Mouse (Mus musculus): ENCODE measurements at regions not wholly inside any gene's neighbourhood (a gene's known extent, or its start where the extent isn't known, plus 50 kb on each side); places are given as distances from the start of the nearest gene placed in this dataset.

GRCm38 (mm10) chr15:85634322-85635141 lies 52.3 kb upstream of the Wnt7b start:
- peak overlapping the region; percentile 98 for H3K27ac ChIP-seq (ENCODE audit: insufficient read depth, low read length)
- TF ChIP-seq CTCF (IDR thresholded peaks at IDR 0.05; ENCODE audit: extremely low read depth, insufficient read depth, insufficient read length, insufficient replicate concordance) (no peak), POLR2A (IDR thresholded peaks at IDR 0.05; ENCODE audit: low read depth, low read length) (peak; percentile 87)
- H3K4me1 ChIP-seq (ENCODE audit: control insufficient read depth, insufficient read depth, insufficient read length): 0 out of 2 replicates have a peak, but pooled peaks cover 3% of the 10 kb centered on the region
- no peaks in the 10 kb centered on the region for H3K36me3 ChIP-seq (ENCODE audit: control insufficient read depth, insufficient read depth, low read length)
- peak overlapping the region; percentile 71 for H3K4me3 ChIP-seq (ENCODE audit: extremely low read depth, insufficient read depth, insufficient read length)
- DNase-seq (ENCODE audit: low read depth in 1 of 2, low spot score in 2 of 2): peak; percentile 97 to 99
- H3K27me3 ChIP-seq (ENCODE audit: control insufficient read depth, insufficient read depth, low read length): no peaks in the 10 kb centered on the region
- WGBS: under 1% methylated on average over 58 of the region's 58 CpGs

- H3K4me1 ChIP-seq (ENCODE audit: control insufficient read depth, insufficient read depth, insufficient read length): 0 out of 2 replicates have a peak, but pooled peaks cover 3% of the 10 kb centered on the region
- no peaks in the 10 kb centered on the region for H3K36me3 ChIP-seq (ENCODE audit: control insufficient read depth, insufficient read depth, low read length)
- no peak for TF ChIP-seq POLR2A (IDR thresholded peaks at IDR 0.05; ENCODE audit: low read depth, low read length)
- no peak for TF ChIP-seq CTCF (IDR thresholded peaks at IDR 0.05; ENCODE audit: extremely low read depth, insufficient read depth, insufficient read length, insufficient replicate concordance)
- no peak for DNase-seq (ENCODE audit: low read depth in 1 of 2, low spot score in 2 of 2)
- no peak overlapping the region for H3K4me3 ChIP-seq (ENCODE audit: extremely low read depth, insufficient read depth, insufficient read length)
- WGBS: 78% methylated on average over 6 of the region's 6 CpGs
- peak overlapping the region; percentile 98 for H3K27ac ChIP-seq (ENCODE audit: insufficient read depth, low read length)
- H3K27me3 ChIP-seq (ENCODE audit: control insufficient read depth, insufficient read depth, low read length): no peaks in the 10 kb centered on the region
These were observed 53.2 kb upstream of the Wnt7b start for GRCm38 (mm10) chr15:85635425-85635824.

GRCm38 (mm10) chr15:85639566-85639965 lies 57.3 kb upstream of the Wnt7b start:
- DNase-seq (ENCODE audit: low read depth in 1 of 2, low spot score in 2 of 2): no peak
- 93% methylated on average over 2 of the region's 2 CpGs for WGBS
- H3K4me3 ChIP-seq (ENCODE audit: extremely low read depth, insufficient read depth, insufficient read length): no peak overlapping the region
- TF ChIP-seq CTCF (IDR thresholded peaks at IDR 0.05; ENCODE audit: extremely low read depth, insufficient read depth, insufficient read length, insufficient replicate concordance): no peak
- no peak for TF ChIP-seq POLR2A (IDR thresholded peaks at IDR 0.05; ENCODE audit: low read depth, low read length)
- no peaks in the 10 kb centered on the region for H3K27me3 ChIP-seq (ENCODE audit: control insufficient read depth, insufficient read depth, low read length)
- no peak overlapping the region for H3K27ac ChIP-seq (ENCODE audit: insufficient read depth, low read length)
- H3K36me3 ChIP-seq (ENCODE audit: control insufficient read depth, insufficient read depth, low read length): no peaks in the 10 kb centered on the region
- H3K4me1 ChIP-seq (ENCODE audit: control insufficient read depth, insufficient read depth, insufficient read length): no peaks in the 10 kb centered on the region

GRCm38 (mm10) chr15:85641120-85642080 lies 59.1 kb upstream of the Wnt7b start:
- Histone ChIP-seq H3K27me3 (ENCODE audit: control insufficient read depth, insufficient read depth, low read length) (no peaks in the 10 kb centered on the region), H3K36me3 (ENCODE audit: control insufficient read depth, insufficient read depth, low read length) (no peaks in the 10 kb centered on the region), H3K4me3 (ENCODE audit: extremely low read depth, insufficient read depth, insufficient read length) (no peak overlapping the region), H3K27ac (ENCODE audit: insufficient read depth, low read length) (no peak overlapping the region), H3K4me1 (ENCODE audit: control insufficient read depth, insufficient read depth, insufficient read length) (no peaks in the 10 kb centered on the region; the same call in 1 of the 2 replicates)
- TF ChIP-seq POLR2A (IDR thresholded peaks at IDR 0.05; ENCODE audit: low read depth, low read length): no peak
- no peak for TF ChIP-seq CTCF (IDR thresholded peaks at IDR 0.05; ENCODE audit: extremely low read depth, insufficient read depth, insufficient read length, insufficient replicate concordance)
- DNase-seq (ENCODE audit: low read depth in 1 of 2, low spot score in 2 of 2): no peak
- WGBS: 88% methylated on average over 15 of the region's 15 CpGs

- Histone ChIP-seq H3K4me1 (ENCODE audit: control insufficient read depth, insufficient read depth, insufficient read length) (peaks cover 8% of the 10 kb centered on the region; the same call in 1 of the 2 replicates), H3K36me3 (ENCODE audit: control insufficient read depth, insufficient read depth, low read length) (no peaks in the 10 kb centered on the region), H3K27ac (ENCODE audit: insufficient read depth, low read length) (peak overlapping the region; percentile 65; the same call in 1 of the 2 replicates), H3K4me3 (ENCODE audit: extremely low read depth, insufficient read depth, insufficient read length) (peak overlapping the region; percentile 71; the same call in 1 of the 2 replicates), H3K27me3 (ENCODE audit: control insufficient read depth, insufficient read depth, low read length) (no peaks in the 10 kb centered on the region)
- WGBS: 64% methylated on average over 8 of the region's 8 CpGs
- DNase-seq (ENCODE audit: low read depth in 1 of 2, low spot score in 2 of 2): no peak
- TF ChIP-seq POLR2A (IDR thresholded peaks at IDR 0.05; ENCODE audit: low read depth, low read length) (no peak), CTCF (IDR thresholded peaks at IDR 0.05; ENCODE audit: extremely low read depth, insufficient read depth, insufficient read length, insufficient replicate concordance) (no peak)
These were observed 63.1 kb upstream of the Wnt7b start for GRCm38 (mm10) chr15:85645396-85645795.

- under 1% methylated on average over 33 of the region's 33 CpGs for WGBS
- Histone ChIP-seq H3K27ac (ENCODE audit: insufficient read depth, low read length) (peak overlapping the region; percentile 65), H3K4me3 (ENCODE audit: extremely low read depth, insufficient read depth, insufficient read length) (peak overlapping the region; percentile 71), H3K36me3 (ENCODE audit: control insufficient read depth, insufficient read depth, low read length) (no peaks in the 10 kb centered on the region), H3K27me3 (ENCODE audit: control insufficient read depth, insufficient read depth, low read length) (no peaks in the 10 kb centered on the region), H3K4me1 (ENCODE audit: control insufficient read depth, insufficient read depth, insufficient read length) (peaks cover 8% of the 10 kb centered on the region; the same call in 1 of the 2 replicates)
- peak in 1 of 2 experiments; percentile 49 for DNase-seq (ENCODE audit: low read depth in 1 of 2, low spot score in 2 of 2)
- TF ChIP-seq POLR2A (IDR thresholded peaks at IDR 0.05; ENCODE audit: low read depth, low read length): peak; percentile 5; the same call in 1 of the 2 replicates
- TF ChIP-seq CTCF (IDR thresholded peaks at IDR 0.05; ENCODE audit: extremely low read depth, insufficient read depth, insufficient read length, insufficient replicate concordance): no peak
These were observed 63.8 kb upstream of the Wnt7b start for GRCm38 (mm10) chr15:85645971-85646638.

All from spleen, adult 2 months (tissue).